21 mouse cellular contexts compared by ENCODE assay signal in the genomic region with DNA sequence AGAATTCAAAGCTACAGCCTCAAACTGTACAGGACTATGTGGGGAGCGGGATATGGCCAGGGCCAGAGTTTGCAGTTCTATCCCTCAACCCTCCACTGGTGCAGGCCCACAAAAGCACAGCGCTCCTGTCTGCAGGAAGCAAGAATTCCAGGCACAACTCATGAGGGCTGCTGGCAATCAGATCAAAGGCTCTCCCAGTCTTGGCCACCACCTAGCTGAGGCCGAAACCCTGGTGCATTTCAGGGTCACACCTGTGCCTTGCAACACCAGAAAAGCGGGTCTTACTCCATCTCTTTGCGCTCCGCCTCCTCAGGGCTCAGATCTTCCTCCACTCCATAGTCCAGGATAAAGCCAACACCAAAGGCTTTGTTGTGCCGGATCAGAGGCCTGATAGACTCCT. TPM values are rescaled to one million over a fixed set of nuclear protein-coding genes. Genes with fewer than 3 reads are reported as not detected.
DNase-seq lines count a peak whose midpoint lies in the region; ATAC-seq and TF ChIP-seq lines count a peak whose summit lies in the region.
"Had no signal": no experiment of that assay in that cellular context is flagged by ENCODE, and none has a peak within 500 bp of the region (broad histone marks: within the 10 kb centered on the region; RNA-seq: fewer than 3 reads in every experiment).

No protein-coding gene starts in this region.

- TF ChIP-seq CTCF in intestine, postnatal 0 days (IDR thresholded peaks at IDR 0.05; ENCODE audit: low read depth), result 0 out of 2 replicates have a peak, but pooled peaks have one; percentile 9
- TF ChIP-seq CTCF in cortical plate, adult 2 months (IDR thresholded peaks at IDR 0.05; ENCODE audit: extremely low read depth, insufficient read depth, low read length), result no peak

- no peaks in the 10 kb centered on the region for H3K9me3 ChIP-seq in intestine, postnatal 0 days (ENCODE audit: control insufficient read depth)
- H3K9me3 ChIP-seq in intestine, embryonic 16.5 days (ENCODE audit: control insufficient read depth, low read length), result no peaks in the 10 kb centered on the region
- H3K9me3 ChIP-seq: embryonic facial prominence, embryonic 13.5 days; forebrain, embryonic 13.5 days; heart, embryonic 10.5 days; limb, embryonic 15.5 days; midbrain, embryonic 10.5 days; neural tube, embryonic 13.5 days; stomach, embryonic 15.5 days had no signal

- peaks cover 9% of the 10 kb centered on the region for H3K4me1 ChIP-seq in intestine, postnatal 0 days (replicated peaks; ENCODE audit: control insufficient read depth, insufficient read depth, low read length)
- H3K4me1 ChIP-seq in intestine, embryonic 16.5 days (ENCODE audit: control insufficient read depth, insufficient read depth, low read length), result peaks cover 14% of the 10 kb centered on the region
- no peaks in the 10 kb centered on the region for H3K4me1 ChIP-seq in cortical plate, adult 2 months (ENCODE audit: control insufficient read depth, insufficient read depth, low read length)

- TF ChIP-seq POLR2A in cortical plate, adult 2 months (IDR thresholded peaks at IDR 0.05; ENCODE audit: extremely low read depth, insufficient read depth, low read length), result no peak

- H3K4me3 ChIP-seq in intestine, postnatal 0 days (ENCODE audit: low read depth, low read length), result no peak overlapping the region
- no peak overlapping the region for H3K4me3 ChIP-seq in intestine, embryonic 16.5 days (ENCODE audit: low read length)
- no peak overlapping the region for H3K4me3 ChIP-seq in cortical plate, adult 2 months (ENCODE audit: insufficient read depth, low read length)
- H3K4me3 ChIP-seq: embryonic facial prominence, embryonic 13.5 days; erythroblast, embryonic 14.5 days; forebrain, embryonic 13.5 days; heart, embryonic 10.5 days; limb, embryonic 15.5 days; midbrain, embryonic 10.5 days; myocyte; neural tube, embryonic 13.5 days; stomach, embryonic 15.5 days had no signal

- 79% methylated on average over 7 of the region's 7 CpGs for WGBS in intestine, postnatal 0 days
- WGBS in intestine, embryonic 16.5 days, result 87% methylated on average over 7 of the region's 7 CpGs

- H3K36me3 ChIP-seq in intestine, postnatal 0 days (ENCODE audit: control insufficient read depth, insufficient read depth), result peaks cover 11% of the 10 kb centered on the region; the same call in 1 of the 2 replicates
- no peaks in the 10 kb centered on the region for H3K36me3 ChIP-seq in intestine, embryonic 16.5 days (ENCODE audit: control insufficient read depth, insufficient read depth, low read length)
- H3K36me3 ChIP-seq: embryonic facial prominence, embryonic 13.5 days; heart, embryonic 10.5 days; neural tube, embryonic 13.5 days; stomach, embryonic 15.5 days had no signal

- peak; percentile 65 for DNase-seq in adrenal gland, adult 2 months
- DNase-seq in adrenal gland, postnatal 4 days (ENCODE audit: low spot score in 2 of 2), result no peak
- DNase-seq in kidney, postnatal 25 days, result peak; percentile 38 to 74
- DNase-seq in kidney, postnatal 4 days, result no peak
- DNase-seq in right cerebral cortex, postnatal 14 days, result no peak
- DNase-seq: thymus, adult 18-20 months; thymus, postnatal 36 days had no signal

- H3K27me3 ChIP-seq in intestine, postnatal 0 days (replicated peaks; ENCODE audit: control insufficient read depth, insufficient read depth, low read length), result no peaks in the 10 kb centered on the region
- no peaks in the 10 kb centered on the region for H3K27me3 ChIP-seq in intestine, embryonic 16.5 days (replicated peaks; ENCODE audit: control insufficient read depth, insufficient read depth, low read length)
- H3K27me3 ChIP-seq: stomach, embryonic 15.5 days had no signal

- no peak overlapping the region for H3K9ac ChIP-seq in intestine, postnatal 0 days (ENCODE audit: low read depth, low read length)
- H3K9ac ChIP-seq in intestine, embryonic 16.5 days (ENCODE audit: low read depth, low read length), result no peak overlapping the region
- H3K9ac ChIP-seq: forebrain, embryonic 13.5 days; limb, embryonic 15.5 days; neural tube, embryonic 13.5 days; stomach, embryonic 15.5 days had no signal

- no peak for ATAC-seq in intestine, postnatal 0 days
- ATAC-seq in intestine, embryonic 16.5 days, result no peak
- ATAC-seq: activated CD4-positive, CD25-positive, alpha-beta regulatory T cell, adult 4 months; forebrain, embryonic 13.5 days had no signal

- H3K27ac ChIP-seq in intestine, postnatal 0 days (ENCODE audit: low read depth, low read length), result peak overlapping the region; percentile 73; the same call in 1 of the 2 replicates
- no peak overlapping the region for H3K27ac ChIP-seq in intestine, embryonic 16.5 days (ENCODE audit: low read length)
- 0 out of 2 replicates have a peak overlapping the region, but pooled peaks have one; percentile 14 for H3K27ac ChIP-seq in cortical plate, adult 2 months (ENCODE audit: insufficient read depth, low read length)
- H3K27ac ChIP-seq: embryonic facial prominence, embryonic 13.5 days; forebrain, embryonic 13.5 days; heart, embryonic 10.5 days; limb, embryonic 15.5 days; midbrain, embryonic 10.5 days; neural tube, embryonic 13.5 days; stomach, embryonic 15.5 days had no signal

- H3K4me2 ChIP-seq in intestine, postnatal 0 days (replicated peaks; ENCODE audit: low read depth), result no peak overlapping the region
- H3K4me2 ChIP-seq in intestine, embryonic 16.5 days (ENCODE audit: low read depth, low read length), result no peak overlapping the region
- H3K4me2 ChIP-seq: embryonic facial prominence, embryonic 13.5 days; forebrain, embryonic 13.5 days; limb, embryonic 15.5 days; neural tube, embryonic 13.5 days; stomach, embryonic 15.5 days had no signal

RNA-seq across cellular contexts. Expression of gene Prodh, which starts 5.7 kb away (rescaled TPM):
- 10 to 100 TPM; 30.2 to 46.7 TPM for total RNA-seq in adrenal gland, adult 2 months (2021)
- polyA plus RNA-seq in adrenal gland, adult 2 months (2012; rRNA removed), result 68.7 and 99.1 TPM in 2 replicates
- total RNA-seq in adrenal gland, postnatal 4 days (2021), result 10 to 100 TPM; 13.8 to 19.0 TPM
- 23.2 and 40.9 TPM in 2 replicates for polyA plus RNA-seq in intestine, postnatal 0 days (2015; fragmentation: Nextera tagmentation; extraction: Ambion mirVana)
- polyA plus RNA-seq in intestine, embryonic 16.5 days (2015; fragmentation: Nextera tagmentation; extraction: Ambion mirVana), result 20.1 and 24.4 TPM in 2 replicates
- 72.7 and 86.0 TPM in 2 replicates for polyA plus RNA-seq in cortical plate, adult 2 months (2012; rRNA removed)

RNA-seq across cellular contexts. Expression of gene Dgcr6, which starts 31.6 kb away (rescaled TPM):
- total RNA-seq in adrenal gland, adult 2 months (2021), result 10 to 100 TPM; 71.3 to 75.7 TPM
- 127 and 132 TPM in 2 replicates for polyA plus RNA-seq in adrenal gland, adult 2 months (2012; rRNA removed)
- 10 to 100 TPM; 52.6 to 57.4 TPM for total RNA-seq in adrenal gland, postnatal 4 days (2021)
- polyA plus RNA-seq in intestine, postnatal 0 days (2015; fragmentation: Nextera tagmentation; extraction: Ambion mirVana), result 98.4 and 106 TPM in 2 replicates
- polyA plus RNA-seq in intestine, embryonic 16.5 days (2015; fragmentation: Nextera tagmentation; extraction: Ambion mirVana), result 77.0 and 77.1 TPM in 2 replicates
- 113 and 120 TPM in 2 replicates for polyA plus RNA-seq in cortical plate, adult 2 months (2012; rRNA removed)

RNA-seq across cellular contexts. Expression of gene Rtn4r, which starts 43.2 kb away (rescaled TPM):
- total RNA-seq in adrenal gland, adult 2 months (2021), result under 1 TPM; 0.14 to 0.23 TPM
- polyA plus RNA-seq in adrenal gland, adult 2 months (2012; rRNA removed), result 0.58 and 0.90 TPM in 2 replicates
- total RNA-seq in adrenal gland, postnatal 4 days (2021), result under 1 TPM; 0.98 to 0.99 TPM
- 1.6 and 1.9 TPM in 2 replicates for polyA plus RNA-seq in intestine, postnatal 0 days (2015; fragmentation: Nextera tagmentation; extraction: Ambion mirVana)
- 0.73 and 2.4 TPM in 2 replicates for polyA plus RNA-seq in intestine, embryonic 16.5 days (2015; fragmentation: Nextera tagmentation; extraction: Ambion mirVana)
- polyA plus RNA-seq in cortical plate, adult 2 months (2012; rRNA removed), result 225 and 233 TPM in 2 replicates
- total RNA-seq: hematopoietic stem cell, adult 5-6 weeks had no signal
- polyA plus RNA-seq: activated CD4-positive, CD25-positive, alpha-beta regulatory T cell, adult 4 months had no signal

Comparison
In these comparisons a context has a peak if more than half of its experiments do, and no peak if none do; other contexts are left out.
1. DNase-seq: peak in adrenal gland, adult 2 months (single experiment) and kidney, postnatal 25 days (2 of 2); none in adrenal gland, postnatal 4 days (0 of 2), kidney, postnatal 4 days (0 of 2) and right cerebral cortex, postnatal 14 days (single experiment).
2. RNA of gene Rtn4r, which starts 43.2 kb away (polyA plus RNA-seq): 225 to 233 TPM in cortical plate, adult 2 months; 1.6 to 1.9 TPM in intestine, postnatal 0 days, 0.73 to 2.4 TPM in intestine, embryonic 16.5 days and 0.58 to 0.90 TPM in adrenal gland, adult 2 months; every median in the first group is over 10 times any median in the second.